Mouse (Mus musculus) heart, postnatal 36 days (tissue): ENCODE measurements around the gene Mdm2. TPM values are rescaled to one million over a fixed set of nuclear protein-coding genes. Genes with fewer than 3 reads are reported as not detected.

Experiments used
- DNase-seq, 2 experiments: peaks; one replicate each; pipeline ENCODE4 v3.0.0; 2021 to 2022
- intact Hi-C: fragments of 180-260 bp; cut with DNase I; formaldehyde crosslinking; loops from one replicate; pipeline ENCODE4 v1.15.1; 2025
- total RNA-seq, 2 experiments: library from RNA; stranded (reverse); gene quantifications; 2 replicates each; pipeline ENCODE4 v1.2.3; 2021

The Mdm2 gene
- total RNA-seq, 2 experiments from 2014 or later = 46.9 to 48.2 TPM

DNA sequence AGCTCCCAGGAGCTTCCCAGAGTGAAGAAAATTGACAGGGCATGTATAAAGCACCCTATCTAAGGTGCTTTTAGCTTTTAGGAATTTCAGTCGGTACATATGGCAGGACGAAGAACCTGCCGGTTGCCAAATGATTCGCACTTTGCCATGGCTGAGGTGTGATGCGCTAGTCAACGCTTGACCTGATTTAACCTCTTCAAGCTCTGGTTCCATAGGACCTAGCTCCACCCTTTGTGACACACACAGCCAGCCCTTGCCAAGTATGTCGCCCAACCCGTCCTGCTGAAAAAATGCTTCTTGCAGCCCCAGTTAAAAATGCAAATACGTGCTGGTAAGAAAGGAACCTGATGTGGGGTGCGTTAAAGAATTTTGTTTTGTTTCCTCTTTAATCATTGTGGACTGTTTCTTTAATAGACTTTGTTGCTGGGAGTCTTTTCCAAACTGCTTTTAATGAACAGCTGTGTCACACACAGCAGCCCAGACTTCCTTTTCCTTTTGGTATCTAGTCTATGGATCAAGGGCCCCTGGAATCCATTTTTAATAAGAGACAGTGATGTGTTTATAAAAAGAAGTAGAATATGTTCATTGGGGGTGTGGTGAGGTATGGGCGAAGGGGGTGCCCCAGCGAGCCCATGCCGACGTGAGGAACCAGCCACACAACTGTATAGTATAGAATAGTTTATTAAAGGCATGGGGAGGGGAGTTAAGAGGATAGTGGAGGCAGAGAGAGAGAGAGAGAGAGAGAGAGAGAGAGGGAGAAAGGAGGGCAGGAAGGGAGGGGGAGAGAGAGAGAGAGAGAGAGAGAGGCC, 47.3 kb downstream of the Mdm2 start:
- intact Hi-C loops = no loop called here
- no peak for DNase-seq

DNA sequence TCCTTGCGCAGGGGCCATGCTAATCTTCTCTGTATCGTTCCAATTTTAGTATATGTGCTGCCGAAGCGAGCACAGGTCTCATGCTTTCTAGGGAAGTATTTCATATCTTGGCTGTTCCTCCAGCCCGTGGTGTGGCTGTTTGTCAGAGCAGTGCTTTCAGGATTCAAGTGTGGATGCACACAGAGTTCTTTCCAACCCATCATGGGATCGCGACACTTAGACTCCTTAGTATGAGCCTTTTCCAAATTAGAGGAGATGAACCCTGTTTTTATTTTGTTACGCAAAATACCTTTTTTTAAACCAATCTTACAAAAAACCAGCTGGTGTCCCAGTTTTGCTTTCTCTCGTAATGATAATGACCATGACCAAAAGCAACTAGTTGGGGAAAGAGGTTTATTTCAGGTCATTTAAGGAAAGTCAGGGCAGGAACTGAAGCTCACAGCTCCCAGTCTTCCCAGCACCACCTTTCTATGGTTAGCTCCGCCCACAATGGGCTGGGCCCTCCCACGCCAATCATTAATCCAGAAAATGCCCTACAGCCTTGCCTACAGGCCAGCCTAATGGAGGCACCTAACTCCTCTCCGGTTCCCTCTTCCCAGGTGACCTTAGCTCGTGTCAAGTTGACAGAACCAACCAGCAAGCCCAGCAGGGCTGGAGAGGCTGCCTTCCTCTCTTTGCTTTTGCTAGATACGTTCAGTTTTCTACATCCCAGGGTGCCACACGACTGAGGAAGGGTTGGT, 48.1 kb downstream of the Mdm2 start:
- DNase-seq = no peak
- intact Hi-C loops = no loop called here

- intact Hi-C loops = no loop called here
- no peak for DNase-seq
Observed at GRCm38 (mm10) chr10:117659819-117660218, 50.7 kb downstream of the Mdm2 start.

DNA sequence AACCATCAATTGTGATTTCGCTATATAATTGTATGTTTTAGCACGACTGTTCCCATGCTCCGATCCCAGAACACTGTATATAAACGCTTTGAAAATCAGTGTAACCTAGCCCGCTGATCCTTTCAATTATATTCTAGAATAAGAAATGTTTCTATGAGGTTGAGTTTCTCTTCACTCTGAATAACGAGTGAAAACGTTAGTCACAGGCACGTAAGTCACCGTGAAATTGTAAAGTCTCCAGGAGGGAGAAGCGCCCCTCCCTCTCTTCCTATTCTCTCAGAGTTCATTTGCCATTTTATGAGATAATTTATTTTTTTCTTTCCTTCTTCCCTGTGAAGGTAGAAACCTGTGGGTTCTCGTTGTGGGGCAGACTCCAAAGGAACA, 51.1 kb downstream of the Mdm2 start:
- no peak for DNase-seq
- intact Hi-C loops = no loop called here

- DNase-seq = no peak
- intact Hi-C loops = no loop called here
Observed at GRCm38 (mm10) chr10:117658522-117659429, 51.8 kb downstream of the Mdm2 start.

- intact Hi-C loops = no loop called here
Observed at GRCm38 (mm10) chr10:117657659-117658306, 52.8 kb downstream of the Mdm2 start.

GRCm38 (mm10) chr10:117656985-117657658, 53.4 kb downstream of the Mdm2 start:
- intact Hi-C loops = no loop called here
- DNase-seq = no peak

More at GRCm38 (mm10) chr10:117657659-117658306, 52.8 kb downstream of the Mdm2 start:
- DNase-seq = no peak

GRCm38 (mm10) chr10:117656662-117656962, 53.9 kb downstream of the Mdm2 start:
- no peak for DNase-seq
- intact Hi-C loops = no loop called here

DNA sequence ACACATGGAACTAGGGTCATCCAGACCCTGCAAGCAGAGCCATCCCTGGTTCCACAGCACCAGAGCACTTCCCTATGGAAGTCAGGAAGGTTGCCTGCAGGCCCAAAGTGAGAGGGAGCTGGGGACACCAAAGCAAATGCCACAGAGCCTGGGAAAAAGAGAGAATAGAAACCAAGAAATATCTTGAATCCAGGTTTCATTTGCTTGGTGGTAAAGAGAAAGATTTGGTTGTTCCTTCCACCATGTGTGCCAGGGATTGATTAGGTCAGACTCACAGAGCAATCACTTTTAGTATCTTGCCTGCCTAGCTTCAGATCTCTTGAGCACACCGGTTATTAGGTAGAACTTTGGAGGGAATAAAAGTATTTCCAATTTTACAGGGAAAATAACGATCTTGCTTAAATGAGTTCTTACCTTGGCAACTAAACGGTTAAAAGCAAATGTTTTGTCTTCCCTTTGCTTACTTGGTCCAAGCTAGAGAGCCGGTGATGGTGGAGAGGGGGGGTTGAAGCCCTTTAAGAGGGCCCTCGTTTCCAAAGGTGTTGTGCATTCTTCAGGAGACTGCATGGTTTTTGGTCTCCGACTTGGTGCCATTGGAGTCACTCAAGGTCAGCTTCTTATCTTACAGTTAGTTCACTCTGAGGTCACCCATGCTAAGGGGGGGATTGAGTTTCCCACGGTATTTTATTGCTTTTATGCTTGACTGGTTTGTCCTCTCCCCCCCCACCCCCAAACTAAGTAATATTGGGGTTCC, 54.5 kb downstream of the Mdm2 start:
- intact Hi-C loops = no loop called here
- DNase-seq = no peak

DNA sequence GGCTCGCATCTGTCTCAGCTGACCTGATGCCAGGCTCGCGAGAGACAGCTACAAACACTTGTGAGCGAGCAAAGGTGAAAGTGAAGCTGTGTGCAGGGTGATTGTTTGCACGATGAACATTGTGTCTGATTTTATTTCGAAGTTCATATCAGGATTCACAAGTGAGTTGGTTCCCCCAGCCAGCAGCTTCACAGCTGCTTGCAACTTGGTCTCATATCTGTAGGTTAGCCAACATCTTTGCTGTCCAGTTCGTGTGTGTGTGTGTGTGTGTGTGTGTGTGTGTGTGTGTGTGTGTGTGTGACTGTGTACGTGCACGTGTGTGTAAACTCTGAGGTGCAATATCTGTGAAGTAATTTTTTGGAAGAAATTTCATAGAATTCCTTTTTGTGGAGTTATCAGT, 55.1 kb downstream of the Mdm2 start:
- DNase-seq = no peak
- intact Hi-C loops = no loop called here

DNA sequence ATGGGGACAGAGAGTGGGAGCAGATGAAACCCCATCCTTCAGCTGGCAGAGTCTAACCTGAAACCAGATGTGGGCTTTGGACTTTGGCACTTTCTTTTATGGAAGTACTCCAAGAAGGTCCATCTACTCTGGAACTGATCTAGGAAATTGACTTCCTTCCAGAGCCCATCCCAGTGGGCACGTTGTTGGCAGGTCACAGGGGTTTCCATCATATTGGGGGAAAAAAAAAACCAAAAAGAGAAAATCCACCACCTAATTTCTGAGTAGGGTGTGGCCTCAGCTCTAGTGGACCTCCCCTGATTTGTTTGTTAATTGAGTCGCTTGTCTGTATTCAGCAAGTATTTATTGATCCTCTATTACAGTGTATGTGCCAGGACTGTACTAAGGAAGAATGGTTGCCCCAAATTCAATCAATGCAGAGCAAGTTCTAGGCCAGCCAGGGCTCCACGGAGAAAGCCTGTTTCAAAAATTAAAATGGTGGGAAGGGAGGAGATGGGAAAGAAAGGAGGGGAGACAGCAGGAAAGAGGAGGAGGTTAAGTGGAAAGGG, 55.9 kb downstream of the Mdm2 start:
- intact Hi-C loops = no loop called here
- DNase-seq = no peak

- DNase-seq = no peak
- intact Hi-C loops = no loop called here
Observed at GRCm38 (mm10) chr10:117653779-117654173, 56.8 kb downstream of the Mdm2 start.

- DNase-seq = no peak
Observed at GRCm38 (mm10) chr10:117652930-117653778, 57.4 kb downstream of the Mdm2 start.

GRCm38 (mm10) chr10:117652378-117652774, 58.2 kb downstream of the Mdm2 start:
- intact Hi-C loops = no loop called here
- DNase-seq = no peak

More at GRCm38 (mm10) chr10:117652930-117653778, 57.4 kb downstream of the Mdm2 start:
- intact Hi-C loops = no loop called here

- intact Hi-C loops = no loop called here
- DNase-seq = no peak
Observed at GRCm38 (mm10) chr10:117651587-117652377, 58.8 kb downstream of the Mdm2 start.

DNA sequence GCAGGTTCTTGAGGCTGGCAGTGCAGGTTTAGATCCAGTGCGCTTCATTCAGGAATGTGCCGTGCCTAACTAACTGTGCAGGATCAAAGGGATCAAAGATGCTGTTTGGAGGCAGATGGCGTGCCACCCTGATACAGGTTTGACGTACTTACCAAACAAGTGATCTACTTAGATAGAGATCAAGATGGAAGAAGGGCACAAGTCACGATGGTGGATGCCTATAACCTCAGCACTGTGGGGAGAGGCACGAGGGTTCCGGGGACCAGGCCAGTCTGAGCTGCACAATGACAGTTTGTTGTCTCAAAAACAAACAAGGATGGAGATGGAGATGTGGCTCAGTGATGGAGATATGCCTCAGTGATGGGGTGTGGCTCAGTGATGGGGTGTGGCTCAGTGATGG, 59.8 kb downstream of the Mdm2 start:
- no peak for DNase-seq
- intact Hi-C loops = no loop called here

- intact Hi-C loops = no loop called here
Observed at GRCm38 (mm10) chr10:117650042-117650655, 60.4 kb downstream of the Mdm2 start.

More at GRCm38 (mm10) chr10:117650042-117650655, 60.4 kb downstream of the Mdm2 start:
- DNase-seq = no peak
